Mouse (Mus musculus) stomach, postnatal 0 days (tissue): Measurements from ENCODE around the gene Dcaf8. TPM values are rescaled to one million over a fixed set of nuclear protein-coding genes. Genes with fewer than 3 reads are reported as not detected.

Source experiments
- ATAC-seq: fragments of 200-750 bp; cut with Nextera tagmentation; 2 replicates; pipeline ENCODE4 v1.8.0; 2017; ENCODE audit not compliant: low FRiP score, low TSS enrichment
- DNase-seq: peaks from one replicate; pipeline ENCODE4 v3.0.0-alpha.2; 2016; ENCODE audit warnings: low spot score
- H3K27ac ChIP-seq: fragments of 300-500 bp; sonication (generic); replicated peaks from 2 replicates; pipeline ENCODE4 v1.5.1; 2014; ENCODE audit warnings: mild to moderate bottlenecking, control low read depth
- H3K27me3 ChIP-seq: fragments of 300-500 bp; sonication (generic); 2 replicates; pipeline ENCODE4 v1.6.1; 2014; ENCODE audit warnings: low read length; ENCODE audit not compliant: control insufficient read depth, insufficient read depth
- H3K36me3 ChIP-seq: fragments of 300-500 bp; sonication (generic); 2 replicates; pipeline ENCODE4 v1.6.1; 2014; ENCODE audit warnings: low read length, mixed read lengths; ENCODE audit not compliant: control insufficient read depth, insufficient read depth
- H3K4me1 ChIP-seq: fragments of 300-500 bp; sonication (generic); replicated peaks from 2 replicates; pipeline ENCODE4 v1.6.1; 2014; ENCODE audit warnings: antibody characterized with exemption; ENCODE audit not compliant: control insufficient read depth, insufficient read depth
- H3K4me2 ChIP-seq: fragments of 300-500 bp; sonication (generic); replicated peaks from 2 replicates; pipeline ENCODE4 v1.6.1; 2014; ENCODE audit warnings: low read depth, mild to moderate bottlenecking, control low read depth, moderate library complexity
- H3K4me3 ChIP-seq: fragments of 300-500 bp; sonication (generic); 2 replicates; pipeline ENCODE4 v1.5.1; 2014; ENCODE audit warnings: low read depth, low read length, control low read depth
- H3K9ac ChIP-seq: fragments of 300-500 bp; sonication (generic); 2 replicates; pipeline ENCODE4 v1.6.1; 2014; ENCODE audit warnings: mild to moderate bottlenecking, low read length, control low read depth, mixed read lengths
- H3K9me3 ChIP-seq: fragments of 300-500 bp; sonication (generic); 2 replicates; pipeline ENCODE4 v1.6.1; 2016; ENCODE audit warnings: low read length; ENCODE audit not compliant: control insufficient read depth
- CTCF ChIP-seq: IDR thresholded peaks from 2 replicates; pipeline ENCODE4 v1.5.1; 2016; ENCODE audit warnings: antibody characterized with exemption, low read depth, mild to moderate bottlenecking, moderate library complexity
- EP300 ChIP-seq: optimal IDR thresholded peaks from 2 replicates; pipeline ENCODE3; 2016; ENCODE audit warnings: antibody characterized with exemption
- WGBS: fragments of 180-500 bp; shearing (Covaris S2); extraction: QIAGEN DNeasy Blood & Tissue Kit; methylation state at CpG from one replicate; pipeline ENCODE4 v1.1.7; 2014; 5-methylcytosine and 5-hydroxymethylcytosine counted together
- polyA plus RNA-seq: library from polyadenylated mRNA; unstranded; fragments of >200 nt; fragmentation: Nextera tagmentation; extraction: Ambion mirVana; gene quantifications from 2 replicates; pipeline ENCODE4 v1.2.1, GENCODE M21; 2015

The Dcaf8 gene
- polyA plus RNA-seq, 1 experiment from 2014 or later, result 57.0 TPM

DNA sequence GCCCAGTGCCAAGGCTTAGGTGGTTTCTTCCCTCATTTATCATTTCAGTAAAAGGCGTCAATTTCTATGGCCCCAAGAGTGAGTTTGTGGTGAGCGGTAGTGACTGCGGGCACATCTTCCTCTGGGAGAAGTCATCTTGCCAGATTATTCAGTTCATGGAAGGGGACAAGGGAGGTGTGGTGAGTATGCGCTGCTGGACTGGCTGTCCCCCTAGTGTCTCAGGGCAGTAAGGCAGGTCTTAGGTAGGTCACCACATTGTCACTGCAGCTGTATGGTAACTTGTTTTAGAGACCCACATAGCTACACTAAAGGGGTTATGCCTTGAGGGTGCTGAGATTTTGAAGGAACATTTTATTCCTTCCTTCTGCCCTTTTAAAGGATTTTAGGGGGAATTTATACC is 41.0 kb downstream of the Dcaf8 start:
- 47% methylated on average over 4 of the region's 4 CpGs for WGBS
- no peak overlapping the region for H3K9ac ChIP-seq
- peak; percentile 45 for DNase-seq
- no peaks in the 10 kb centered on the region for H3K27me3 ChIP-seq
- TF ChIP-seq CTCF (peak; percentile 70), EP300 (no peak)
- H3K27ac ChIP-seq, result no peak overlapping the region
- H3K4me3 ChIP-seq, result no peak overlapping the region
- H3K36me3 ChIP-seq, result peaks cover 34% of the 10 kb centered on the region
- ATAC-seq, result 0 out of 2 replicates have a peak, but pooled peaks have one; percentile 56
- H3K9me3 ChIP-seq, result no peaks in the 10 kb centered on the region
- H3K4me2 ChIP-seq, result no peak overlapping the region
- H3K4me1 ChIP-seq, result no peaks in the 10 kb centered on the region

DNA sequence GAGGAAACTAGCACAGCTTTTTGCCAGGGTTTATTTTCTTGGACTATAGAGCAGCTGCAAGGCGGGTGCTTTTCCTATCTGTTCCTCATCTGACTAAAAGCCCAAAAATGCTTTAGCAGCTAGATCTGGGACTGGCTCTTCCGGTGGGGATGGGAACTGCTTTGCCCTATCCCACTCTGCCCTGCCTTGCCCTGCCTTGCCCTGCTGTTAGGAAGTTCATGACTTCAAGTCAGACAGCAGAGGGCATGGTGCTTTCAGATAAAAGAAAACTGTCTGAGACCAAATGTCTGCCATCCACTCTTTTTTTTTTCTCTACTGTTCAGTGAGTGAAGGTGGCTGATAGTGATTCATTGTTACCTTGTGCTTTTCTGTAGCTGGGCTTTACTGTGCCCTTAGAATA is 43.7 kb downstream of the Dcaf8 start:
- H3K9ac ChIP-seq, result no peak overlapping the region
- H3K4me3 ChIP-seq, result no peak overlapping the region
- no peaks in the 10 kb centered on the region for H3K27me3 ChIP-seq
- no peak overlapping the region for H3K27ac ChIP-seq
- 68% methylated on average over 2 of the region's 2 CpGs for whole genome bisulfite sequencing
- DNase-seq, result no peak
- no peaks in the 10 kb centered on the region for H3K4me1 ChIP-seq
- no peak overlapping the region for H3K4me2 ChIP-seq
- TF ChIP-seq EP300 (no peak), CTCF (peak; percentile 38)
- peaks cover 36% of the 10 kb centered on the region for H3K36me3 ChIP-seq
- H3K9me3 ChIP-seq, result no peaks in the 10 kb centered on the region
- ATAC-seq, result no peak

DNA sequence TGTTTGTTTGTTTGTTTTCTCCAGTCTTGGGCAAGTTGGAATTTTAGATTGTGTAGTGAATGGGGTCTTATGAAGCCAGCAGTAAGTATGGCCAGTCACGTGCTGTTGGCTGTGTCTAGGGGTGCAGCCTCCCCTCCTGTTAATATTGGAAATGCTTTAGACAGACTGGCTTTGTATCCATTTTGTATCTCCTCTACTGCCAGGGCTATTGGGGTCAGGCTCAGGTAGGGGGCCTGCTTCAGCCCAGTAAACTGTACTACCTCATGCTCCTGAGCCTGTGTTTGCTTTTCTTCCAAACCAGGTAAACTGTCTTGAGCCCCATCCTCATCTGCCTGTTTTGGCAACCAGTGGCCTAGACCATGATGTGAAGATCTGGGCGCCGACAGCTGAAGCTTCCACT is 44.3 kb downstream of the Dcaf8 start:
- ATAC-seq, result no peak
- no peak overlapping the region for H3K4me3 ChIP-seq
- WGBS, result 94% methylated on average over 3 of the region's 3 CpGs
- H3K4me1 ChIP-seq, result no peaks in the 10 kb centered on the region
- no peaks in the 10 kb centered on the region for H3K27me3 ChIP-seq
- no peak overlapping the region for H3K27ac ChIP-seq
- H3K4me2 ChIP-seq, result no peak overlapping the region
- no peaks in the 10 kb centered on the region for H3K9me3 ChIP-seq
- DNase-seq, result no peak
- no peak for TF ChIP-seq CTCF
- no peak for TF ChIP-seq EP300
- peaks cover 32% of the 10 kb centered on the region for H3K36me3 ChIP-seq
- no peak overlapping the region for H3K9ac ChIP-seq

DNA sequence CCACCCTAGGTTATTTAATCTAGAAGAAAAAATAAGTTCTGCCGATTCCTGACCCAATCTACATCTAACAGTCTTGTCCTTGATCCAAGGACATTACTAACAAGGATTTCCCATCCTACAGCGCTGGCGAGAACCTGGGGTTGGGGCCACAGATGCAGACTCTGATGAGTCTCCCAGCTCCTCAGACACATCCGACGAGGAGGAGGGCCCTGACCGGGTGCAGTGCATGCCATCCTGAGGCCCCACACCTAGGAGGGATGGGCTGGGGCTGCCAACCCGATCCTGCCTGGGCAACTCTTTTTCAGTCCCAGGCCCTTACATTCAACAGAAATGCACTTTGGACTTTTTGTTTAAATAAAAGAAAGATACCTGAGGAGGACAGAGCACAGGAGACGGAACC is 46.6 kb downstream of the Dcaf8 start:
- no peak for ATAC-seq
- no peak overlapping the region for H3K4me2 ChIP-seq
- WGBS, result 66% methylated on average over 8 of the region's 8 CpGs
- H3K36me3 ChIP-seq, result peaks cover 21% of the 10 kb centered on the region
- H3K27me3 ChIP-seq, result no peaks in the 10 kb centered on the region
- no peak for DNase-seq
- TF ChIP-seq EP300, result no peak
- H3K9me3 ChIP-seq, result no peaks in the 10 kb centered on the region
- H3K4me1 ChIP-seq, result no peaks in the 10 kb centered on the region
- H3K9ac ChIP-seq, result no peak overlapping the region
- H3K4me3 ChIP-seq, result no peak overlapping the region
- H3K27ac ChIP-seq, result no peak overlapping the region

DNA sequence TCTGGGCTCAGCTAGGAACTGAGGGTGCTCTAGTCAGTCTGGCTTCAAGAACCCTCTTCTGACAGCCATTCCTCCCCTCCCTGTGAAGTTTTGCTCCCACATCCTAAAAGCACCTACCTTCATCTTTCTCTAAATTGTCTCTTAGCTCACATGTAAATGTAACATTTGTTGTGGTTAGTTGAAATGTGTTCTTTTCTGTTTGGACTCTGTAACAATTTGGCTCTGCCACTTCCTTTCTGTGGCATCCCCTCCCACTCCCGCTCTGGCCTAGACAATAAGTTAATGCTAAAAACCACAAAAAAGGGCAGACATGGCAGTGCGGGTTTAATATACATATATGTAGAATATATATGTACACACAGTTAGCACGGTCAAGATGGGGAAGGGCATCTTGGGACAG is 49.3 kb downstream of the Dcaf8 start:
- Histone ChIP-seq H3K4me1 (peaks cover 9% of the 10 kb centered on the region), H3K27me3 (no peaks in the 10 kb centered on the region), H3K4me3 (no peak overlapping the region), H3K27ac (no peak overlapping the region), H3K9me3 (no peaks in the 10 kb centered on the region), H3K36me3 (peaks cover 22% of the 10 kb centered on the region), H3K4me2 (no peak overlapping the region), H3K9ac (no peak overlapping the region)
- 82% methylated on average over 3 of the region's 3 CpGs for WGBS
- no peak for TF ChIP-seq EP300
- no peak for TF ChIP-seq CTCF
- DNase-seq, result no peak
- ATAC-seq, result no peak

DNA sequence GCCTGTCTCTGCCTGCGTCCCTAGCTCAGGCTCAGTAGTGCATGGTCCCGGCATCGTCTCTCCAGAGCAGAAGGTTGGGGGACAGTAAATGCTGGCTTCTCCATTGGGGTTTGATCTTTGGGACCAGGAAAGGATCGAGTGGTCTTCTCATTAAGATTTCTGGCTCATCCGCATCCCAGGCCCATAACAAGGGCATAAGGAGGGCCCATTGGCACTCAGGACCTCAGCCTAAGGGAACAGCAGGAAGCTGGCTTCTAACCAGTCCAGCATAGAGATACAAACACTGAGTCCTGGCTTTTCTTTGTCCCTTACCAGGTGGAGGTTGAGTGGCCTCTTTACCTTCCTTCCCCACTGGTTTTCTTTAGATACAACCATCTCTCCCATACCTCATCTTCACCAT is 50.0 kb downstream of the Dcaf8 start:
- H3K4me2 ChIP-seq, result no peak overlapping the region
- TF ChIP-seq CTCF (no peak), EP300 (no peak)
- peaks cover 13% of the 10 kb centered on the region for H3K4me1 ChIP-seq
- no peak overlapping the region for H3K27ac ChIP-seq
- H3K36me3 ChIP-seq, result peaks cover 16% of the 10 kb centered on the region
- DNase-seq, result no peak
- H3K9ac ChIP-seq, result no peak overlapping the region
- H3K9me3 ChIP-seq, result no peaks in the 10 kb centered on the region
- ATAC-seq, result no peak
- H3K4me3 ChIP-seq, result no peak overlapping the region
- H3K27me3 ChIP-seq, result no peaks in the 10 kb centered on the region
- WGBS, result 81% methylated on average over 5 of the region's 5 CpGs
